Mouse (Mus musculus) embryonic facial prominence, embryonic 11.5 days (tissue): ENCODE data around the gene Serf2. TPM values are rescaled to one million over a fixed set of nuclear protein-coding genes. Genes with fewer than 3 reads are reported as not detected.
"Not testable (repeated sequence)": the region's sequence is repeated elsewhere in the genome, so short reads cannot be mapped to it uniquely, and the experiment has no call there.

Source experiments
- ATAC-seq: fragments of 200-750 bp; cut with Nextera tagmentation; replicated peaks from 2 replicates; pipeline ENCODE4 v1.8.0; 2017; ENCODE audit warnings: low read depth; ENCODE audit not compliant: insufficient number of reproducible peaks, low FRiP score, low TSS enrichment
- DNase-seq: peaks from one replicate; pipeline ENCODE4 v3.0.0-alpha.2; 2015; ENCODE audit warnings: low spot score
- H3K27ac ChIP-seq: fragments of 300-500 bp; sonication (generic); replicated peaks from 2 replicates; pipeline ENCODE4 v1.5.1; 2014; ENCODE audit warnings: mild to moderate bottlenecking, low read depth, low read length, control low read depth
- H3K27me3 ChIP-seq: fragments of 300-500 bp; sonication (generic); 2 replicates; pipeline ENCODE4 v1.6.1; 2014; ENCODE audit warnings: mild to moderate bottlenecking, low read length, moderate library complexity, mixed read lengths; ENCODE audit not compliant: control insufficient read depth, insufficient read depth
- H3K36me3 ChIP-seq: fragments of 300-500 bp; sonication (generic); replicated peaks from 2 replicates; pipeline ENCODE4 v1.6.1; 2014; ENCODE audit warnings: low read depth, mild to moderate bottlenecking, low read length, moderate library complexity, mixed read lengths; ENCODE audit not compliant: control insufficient read depth, insufficient read depth
- H3K4me1 ChIP-seq: fragments of 300-500 bp; sonication (generic); 2 replicates; pipeline ENCODE4 v1.6.1; 2014; ENCODE audit warnings: low read length, mixed read lengths; ENCODE audit not compliant: control insufficient read depth, insufficient read depth
- H3K4me2 ChIP-seq: fragments of 300-500 bp; sonication (generic); 2 replicates; pipeline ENCODE4 v1.6.1; 2014; ENCODE audit warnings: low read depth, mild to moderate bottlenecking, control low read depth, low read length, moderate library complexity
- H3K4me3 ChIP-seq: fragments of 300-500 bp; sonication (generic); 2 replicates; pipeline ENCODE4 v1.5.1; 2014; ENCODE audit warnings: low read depth, low read length, control low read depth
- H3K9ac ChIP-seq: fragments of 300-500 bp; sonication (generic); replicated peaks from 2 replicates; pipeline ENCODE4 v1.6.1; 2014; ENCODE audit warnings: mild to moderate bottlenecking, control low read depth, low read length
- H3K9me3 ChIP-seq: fragments of 300-500 bp; sonication (generic); replicated peaks from 2 replicates; pipeline ENCODE4 v1.6.1; 2016; ENCODE audit warnings: mild to moderate bottlenecking, low read length, inconsistent platforms, mixed read lengths; ENCODE audit not compliant: control insufficient read depth
- WGBS: fragments of 180-500 bp; shearing (Covaris S2); extraction: QIAGEN DNeasy Blood & Tissue Kit; methylation state at CpG from one replicate; pipeline ENCODE4 v1.1.7; 2014; 5-methylcytosine and 5-hydroxymethylcytosine counted together
- polyA plus RNA-seq: library from polyadenylated mRNA; unstranded; fragments of >200 nt; fragmentation: Nextera tagmentation; extraction: Ambion mirVana; gene quantifications from 2 replicates; pipeline ENCODE4 v1.2.1, GENCODE M21; 2014

The Serf2 gene
- polyA plus RNA-seq, 1 experiment from 2014 or later = 478 TPM

DNA sequence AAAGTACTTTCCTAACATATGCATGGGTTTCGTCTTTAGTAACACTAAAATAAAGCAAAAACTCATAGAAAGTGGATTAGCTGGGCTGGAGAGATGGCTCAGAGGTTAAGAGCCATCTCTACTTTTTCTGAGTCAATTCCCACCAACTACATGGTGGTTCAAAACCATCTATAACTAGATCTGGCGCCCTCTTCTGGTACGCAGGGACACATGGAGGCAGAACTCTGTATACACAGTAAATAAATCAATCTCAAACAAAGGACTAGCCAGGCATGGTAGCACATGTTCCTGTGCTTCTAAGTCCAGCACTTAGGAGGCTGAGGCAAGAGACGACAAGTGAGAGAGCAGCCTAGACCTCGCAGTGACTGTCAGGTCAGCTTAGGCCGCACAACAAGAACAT, 20.0 kb downstream of the Serf2 start:
- WGBS = 74% methylated on average over 2 of the region's 6 CpGs
- not testable (repeated sequence) for DNase-seq, H3K4me2 ChIP-seq, H3K4me1 ChIP-seq, H3K9me3 ChIP-seq, H3K9ac ChIP-seq, ATAC-seq, H3K27ac ChIP-seq, H3K36me3 ChIP-seq, H3K27me3 ChIP-seq, H3K4me3 ChIP-seq

DNA sequence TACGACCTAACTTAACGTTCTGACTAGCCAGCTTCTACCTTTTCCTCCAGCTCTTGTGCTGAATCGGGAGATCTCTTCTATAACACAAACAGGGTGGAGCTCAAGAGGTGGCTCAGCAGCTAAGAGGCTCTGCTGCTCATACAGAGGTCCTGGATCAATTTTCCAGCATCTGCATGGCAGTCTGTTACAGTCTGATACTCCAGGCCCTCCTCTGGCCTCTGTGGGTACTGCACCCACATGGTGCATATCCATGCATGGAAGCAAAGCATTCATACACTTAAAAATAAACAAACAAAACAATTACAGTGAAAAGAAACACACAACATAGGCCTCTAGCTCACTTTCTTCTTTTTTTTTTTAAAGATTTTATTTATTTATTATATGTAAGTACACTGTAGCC, 23.8 kb downstream of the Serf2 start:
- H3K27me3 ChIP-seq, ATAC-seq, H3K27ac ChIP-seq, DNase-seq, H3K9ac ChIP-seq, H3K9me3 ChIP-seq, H3K36me3 ChIP-seq, H3K4me1 ChIP-seq, H3K4me3 ChIP-seq, H3K4me2 ChIP-seq: not testable (repeated sequence)
- WGBS = 98% methylated on average over 3 of the region's 3 CpGs

DNA sequence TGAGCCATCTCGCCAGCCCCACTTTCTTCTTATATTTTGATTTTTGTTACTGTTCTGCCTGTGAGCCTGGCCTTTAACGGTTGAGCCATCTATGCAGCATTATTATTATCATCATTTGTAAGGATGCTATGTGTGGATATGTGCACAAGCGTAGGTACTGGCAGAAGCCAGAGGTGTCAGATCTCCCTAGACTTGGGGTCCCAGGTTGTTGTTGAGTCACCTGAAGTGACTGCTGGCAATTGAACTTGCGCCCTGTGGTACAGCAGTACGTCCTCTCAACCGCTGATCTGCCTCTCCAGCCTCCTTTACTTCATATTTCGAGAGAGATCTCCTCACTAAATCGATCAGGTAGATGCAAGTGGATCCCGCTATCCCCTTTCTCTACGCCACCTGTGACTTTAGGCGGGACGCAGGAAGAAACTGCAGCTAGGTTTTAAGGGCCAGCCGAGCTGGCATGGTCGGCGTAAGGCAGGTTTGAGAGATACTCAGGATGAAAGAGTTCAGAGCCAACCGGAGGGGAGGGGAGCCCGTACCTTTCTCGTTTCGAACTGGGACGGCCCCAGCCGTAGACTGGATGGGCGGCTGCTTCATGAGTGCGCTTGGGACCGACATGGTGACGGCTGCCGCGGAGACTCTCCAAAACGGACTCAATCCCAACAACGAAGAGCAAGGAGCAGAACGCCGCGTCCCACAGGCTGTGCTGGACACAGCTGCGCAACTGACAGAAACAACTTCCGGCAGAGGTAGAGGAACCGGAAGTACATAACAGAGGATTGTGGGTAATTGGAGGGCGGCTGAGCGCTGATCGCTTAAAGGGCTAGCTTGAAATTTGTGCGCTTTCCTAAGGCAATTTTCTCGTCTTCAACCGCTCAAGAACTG, 24.5 kb downstream of the Serf2 start, which contains the start of gene Mfap1b:
Gene Mfap1b (minus strand): TSS at position 767 of the 879 bp plus-strand sequence.
- Histone ChIP-seq H3K9ac (peak within 1 kb of the TSS; percentile 62), H3K4me2 (peak within 1 kb of the TSS; percentile 54), H3K4me3 (peak within 1 kb of the TSS; percentile 67)
- H3K4me1 ChIP-seq, H3K36me3 ChIP-seq, H3K27me3 ChIP-seq, H3K9me3 ChIP-seq, H3K27ac ChIP-seq: not testable (repeated sequence)
- 6% methylated on average over 39 of the region's 41 CpGs for WGBS
- peak; percentile 83 for ATAC-seq
- peak; percentile 94 for DNase-seq

DNA sequence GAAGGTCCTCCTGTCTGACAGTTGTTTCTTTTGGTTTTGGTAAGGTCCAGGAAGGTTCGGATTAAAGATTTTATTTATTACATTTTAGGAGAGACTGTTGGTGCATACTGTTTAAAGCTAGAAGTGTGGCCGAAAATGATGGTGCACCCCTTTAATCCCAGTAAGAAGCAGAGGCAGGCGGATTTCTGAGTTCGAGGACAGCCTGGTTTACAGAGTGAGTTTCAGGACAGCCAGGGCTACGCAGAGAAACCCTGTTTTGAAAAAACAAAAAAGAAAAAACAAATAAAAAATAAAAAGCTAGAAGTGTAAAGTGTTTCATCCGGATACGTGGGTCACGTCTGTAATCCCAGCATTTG, 25.2 kb downstream of the Serf2 start:
- ATAC-seq = no peak
- Histone ChIP-seq H3K27ac (no peak overlapping the region), H3K4me2 (peak overlapping the region; percentile 2; the same call in 1 of the 2 replicates), H3K4me3 (peak overlapping the region; percentile 67), H3K27me3 (no peaks in the 10 kb centered on the region), H3K4me1 (no peaks in the 10 kb centered on the region), H3K9me3 (no peaks in the 10 kb centered on the region), H3K9ac (peak overlapping the region; percentile 62; the same call in 1 of the 2 replicates), H3K36me3 (no peaks in the 10 kb centered on the region; the same call in 1 of the 2 replicates)
- DNase-seq = no peak
- 34% methylated on average over 8 of the region's 8 CpGs for WGBS

DNA sequence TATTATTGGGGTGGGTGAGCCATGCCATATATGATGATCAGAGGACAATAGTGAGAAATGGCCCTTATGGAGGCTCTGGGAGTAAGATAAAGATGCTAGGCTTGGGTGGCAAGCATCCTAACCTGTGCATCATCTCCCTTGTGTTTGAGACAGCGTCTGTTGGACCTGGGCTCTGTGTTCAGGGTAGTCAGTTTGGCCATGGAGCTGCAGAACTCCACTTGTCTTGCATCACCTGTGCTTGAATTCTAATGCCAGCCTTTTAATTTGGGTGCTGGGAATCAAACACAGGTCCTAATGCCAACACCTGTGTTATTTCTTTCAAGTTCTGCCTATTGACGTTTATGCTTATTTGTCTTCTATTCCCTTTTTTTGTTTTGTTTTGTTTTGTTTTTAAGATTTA, 26.3 kb downstream of the Serf2 start:
- not testable (repeated sequence) for ATAC-seq, H3K27me3 ChIP-seq, DNase-seq, H3K4me2 ChIP-seq, H3K27ac ChIP-seq, H3K4me3 ChIP-seq, H3K9ac ChIP-seq, H3K36me3 ChIP-seq, H3K9me3 ChIP-seq, H3K4me1 ChIP-seq
- 94% methylated on average over 2 of the region's 2 CpGs for whole genome bisulfite sequencing

DNA sequence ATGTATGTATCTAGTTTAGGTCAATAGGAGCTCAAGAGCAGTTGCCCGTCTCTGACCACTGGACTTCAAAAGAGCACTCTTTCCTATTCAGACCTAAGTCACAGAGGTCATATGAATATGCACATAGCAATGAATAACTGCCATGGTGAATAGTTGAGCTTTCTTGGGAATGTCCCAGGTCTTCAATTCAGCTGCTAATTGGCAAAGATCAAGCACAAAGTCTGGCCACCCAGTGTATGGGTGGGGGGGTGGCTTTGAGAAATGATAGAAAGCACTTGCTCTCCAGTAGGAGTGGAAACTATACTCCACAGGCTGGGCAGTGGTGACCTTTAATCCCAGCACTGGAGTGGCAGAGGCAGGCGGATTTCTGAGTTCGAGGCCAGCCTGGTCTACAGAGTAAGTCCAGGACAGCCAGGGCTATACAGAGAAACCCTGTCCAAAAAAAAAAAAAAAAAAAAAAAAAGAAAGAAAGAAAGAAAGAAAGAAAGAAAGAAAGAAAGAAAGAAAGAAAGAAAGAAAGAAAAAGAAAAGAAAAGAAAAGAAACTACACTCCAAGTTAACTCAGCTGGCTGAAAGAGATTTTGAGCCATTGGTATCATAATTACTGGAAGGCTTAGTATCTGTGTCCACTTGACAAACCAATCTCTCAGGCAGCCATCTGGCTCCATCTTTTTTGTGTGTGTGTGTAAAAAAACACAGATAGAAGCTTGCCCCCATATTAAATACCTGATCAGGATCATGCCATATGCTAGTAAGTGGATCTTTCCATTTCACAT, 28.7 kb downstream of the Serf2 start:
- Histone ChIP-seq H3K4me3 (no peak overlapping the region), H3K27me3 (no peaks in the 10 kb centered on the region), H3K4me2 (no peak overlapping the region), H3K9me3 (no peaks in the 10 kb centered on the region), H3K4me1 (no peaks in the 10 kb centered on the region), H3K9ac (no peak overlapping the region), H3K36me3 (no peaks in the 10 kb centered on the region; the same call in 1 of the 2 replicates), H3K27ac (no peak overlapping the region)
- ATAC-seq (no peak), DNase-seq (no peak)
- 82% methylated on average over 3 of the region's 3 CpGs for WGBS

DNA sequence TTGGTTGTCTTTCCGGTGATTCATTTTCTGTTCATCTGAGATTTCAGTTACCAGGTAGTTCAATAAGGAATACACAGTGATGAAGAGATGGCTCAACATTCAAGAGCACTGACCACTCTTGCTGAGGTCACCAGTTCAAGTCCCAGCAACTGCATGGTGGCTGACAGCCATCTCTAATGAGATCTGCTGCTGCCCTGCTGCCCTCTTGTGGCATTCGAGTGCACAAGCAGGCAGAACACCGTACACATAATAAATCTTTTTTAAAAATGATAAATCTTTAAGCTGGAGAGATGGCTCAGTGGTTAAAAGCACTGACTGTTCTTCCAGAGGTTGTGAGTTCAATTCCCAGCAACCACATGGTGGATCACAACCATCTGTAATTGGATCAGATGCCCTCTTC, 31.5 kb downstream of the Serf2 start:
- Histone ChIP-seq H3K9me3 (no peaks in the 10 kb centered on the region), H3K36me3 (no peaks in the 10 kb centered on the region; the same call in 1 of the 2 replicates), H3K4me2 (no peak overlapping the region), H3K27ac (no peak overlapping the region), H3K4me3 (no peak overlapping the region), H3K9ac (no peak overlapping the region), H3K27me3 (no peaks in the 10 kb centered on the region), H3K4me1 (no peaks in the 10 kb centered on the region)
- 61% methylated on average over 3 of the region's 3 CpGs for WGBS
- DNase-seq (peak; percentile 29), ATAC-seq (no peak)

DNA sequence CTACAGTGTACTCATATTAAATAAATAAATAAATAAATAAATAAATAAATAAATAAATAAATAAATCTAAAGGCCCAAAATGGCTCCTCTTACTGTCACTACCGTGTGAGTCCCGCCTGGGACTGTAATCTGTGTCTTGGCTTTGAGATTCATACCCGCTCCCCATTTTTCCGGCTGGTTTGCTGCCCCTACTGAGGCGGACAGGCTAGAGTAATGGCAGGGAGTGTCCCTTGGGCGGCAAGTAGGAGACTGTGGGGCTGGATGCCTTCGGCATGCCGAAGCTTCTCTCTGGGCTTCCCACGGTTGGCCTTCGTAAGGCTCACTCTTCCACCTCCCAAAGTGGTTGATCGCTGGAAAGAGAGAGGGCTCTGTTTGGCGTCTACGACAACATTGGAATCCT, 31.9 kb downstream of the Serf2 start:
- H3K36me3 ChIP-seq, ATAC-seq: not testable (repeated sequence)

More for the DNA sequence above, 31.9 kb downstream of the Serf2 start:
- not testable (repeated sequence) for DNase-seq, H3K9ac ChIP-seq, H3K4me3 ChIP-seq, H3K4me1 ChIP-seq, H3K27ac ChIP-seq, H3K4me2 ChIP-seq, H3K27me3 ChIP-seq, H3K9me3 ChIP-seq
- 87% methylated on average over 13 of the region's 13 CpGs for WGBS
